Mouse (Mus musculus) left cerebral cortex, adult 2 months (tissue): ENCODE results near the gene Zfhx3. TPM values are rescaled to one million over a fixed set of nuclear protein-coding genes. Genes with fewer than 3 reads are reported as not detected.
A peak's percentile ranks its signal among the peaks of the same experiment; 100 is the strongest.

Source experiments
- DNase-seq, 2 experiments: peaks; one replicate each; pipeline ENCODE4 v3.0.0; 2021 to 2022; ENCODE audit warnings: low spot score in 2 of 2, mixed read lengths in 1 of 2; ENCODE audit errors: extremely low spot score in 1 of 2
- H3K27ac ChIP-seq: fragments of 200-600 bp; 2 replicates; pipeline ENCODE4 v1.8.1; 2022
- H3K4me3 ChIP-seq: fragments of 200-600 bp; 2 replicates; pipeline ENCODE4 v1.8.1; 2022
- CTCF ChIP-seq: fragments of 200-600 bp; IDR thresholded peaks from 2 replicates; pipeline ENCODE4 v1.8.1; 2022; ENCODE audit warnings: antibody characterized with exemption, mild to moderate bottlenecking, moderate library complexity
- intact Hi-C: fragments of 180-260 bp; cut with DNase I; formaldehyde crosslinking; loops from one replicate; pipeline ENCODE4 v1.15.1; 2025
- total RNA-seq, 2 experiments: library from RNA; stranded (reverse); gene quantifications; 2 replicates each; pipeline ENCODE4 v1.2.3; 2021

Zfhx3 gene
- total RNA-seq, 2 experiments from 2014 or later: 5.0 to 5.1 TPM

- Histone ChIP-seq H3K4me3 (no peak overlapping the region), H3K27ac (no peak overlapping the region)
- no peak for DNase-seq
- intact Hi-C loops: no loop called here
- no peak for TF ChIP-seq CTCF
Measured at GRCm38 (mm10) chr8:108552518-108552917, 610.1 kb downstream of the Zfhx3 start.

DNA sequence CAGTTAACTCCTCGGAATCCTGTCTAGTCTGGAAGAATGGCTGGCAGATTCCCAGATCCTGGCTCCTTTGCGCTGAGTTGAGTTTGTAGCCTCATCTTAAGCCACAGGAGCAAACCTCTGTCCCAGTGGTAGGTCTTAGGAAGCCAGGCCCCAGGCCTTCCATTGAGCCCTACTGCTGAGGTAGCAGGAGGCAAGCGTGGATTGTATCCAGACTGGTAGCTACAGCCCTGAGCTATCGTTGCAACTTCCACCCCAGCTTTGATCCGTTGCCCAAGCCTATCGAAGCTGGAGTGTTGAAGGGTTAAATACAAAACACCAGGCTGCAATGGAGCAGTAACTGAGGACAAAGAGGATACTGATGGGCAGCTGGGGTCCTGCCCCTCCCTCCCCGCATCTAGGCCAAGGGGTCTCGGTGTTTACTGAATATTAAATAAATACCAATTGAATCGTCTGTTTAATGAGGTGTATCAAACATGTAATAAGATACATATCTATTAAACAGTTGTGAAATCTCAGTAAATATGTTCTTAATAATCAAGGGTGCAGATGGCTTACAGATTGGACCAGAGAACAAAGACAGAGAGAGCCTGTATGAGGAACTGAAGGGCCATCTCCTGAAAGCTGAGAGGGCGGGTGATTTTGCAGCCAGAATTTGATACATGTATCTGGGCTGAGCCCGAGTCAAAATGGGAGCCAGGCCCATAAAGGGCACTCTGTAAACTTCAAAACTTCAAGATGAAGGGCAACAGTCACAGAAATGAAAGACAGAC is 611.5 kb downstream of the Zfhx3 start:
- no peak overlapping the region for H3K27ac ChIP-seq
- intact Hi-C loops: no loop called here
- no peak for DNase-seq
- H3K4me3 ChIP-seq: no peak overlapping the region
- TF ChIP-seq CTCF: no peak

GRCm38 (mm10) chr8:108554578-108555245 is 612.3 kb downstream of the Zfhx3 start:
- no peak for TF ChIP-seq CTCF
- intact Hi-C loops: no loop called here
- Histone ChIP-seq H3K27ac (no peak overlapping the region), H3K4me3 (no peak overlapping the region)
- no peak for DNase-seq

GRCm38 (mm10) chr8:108563420-108563819 is 621.0 kb downstream of the Zfhx3 start:
- no peak for DNase-seq
- TF ChIP-seq CTCF: no peak
- Histone ChIP-seq H3K4me3 (no peak overlapping the region), H3K27ac (no peak overlapping the region)
- intact Hi-C loops: no loop called here

- intact Hi-C loops: no loop called here
- TF ChIP-seq CTCF: no peak
Measured at GRCm38 (mm10) chr8:108563934-108564564, 621.6 kb downstream of the Zfhx3 start.

GRCm38 (mm10) chr8:108566035-108566434 is 623.6 kb downstream of the Zfhx3 start:
- TF ChIP-seq CTCF: no peak
- intact Hi-C loops: loop anchor here (5.0 kb wide), 1 partner anchor 176 kb away; no protein-coding TSS in a partner anchor
- DNase-seq: peak; percentile 16 to 34
- H3K27ac ChIP-seq: no peak overlapping the region
- no peak overlapping the region for H3K4me3 ChIP-seq

More at GRCm38 (mm10) chr8:108563934-108564564, 621.6 kb downstream of the Zfhx3 start:
- H3K4me3 ChIP-seq: no peak overlapping the region
- no peak for DNase-seq
- H3K27ac ChIP-seq: no peak overlapping the region

DNA sequence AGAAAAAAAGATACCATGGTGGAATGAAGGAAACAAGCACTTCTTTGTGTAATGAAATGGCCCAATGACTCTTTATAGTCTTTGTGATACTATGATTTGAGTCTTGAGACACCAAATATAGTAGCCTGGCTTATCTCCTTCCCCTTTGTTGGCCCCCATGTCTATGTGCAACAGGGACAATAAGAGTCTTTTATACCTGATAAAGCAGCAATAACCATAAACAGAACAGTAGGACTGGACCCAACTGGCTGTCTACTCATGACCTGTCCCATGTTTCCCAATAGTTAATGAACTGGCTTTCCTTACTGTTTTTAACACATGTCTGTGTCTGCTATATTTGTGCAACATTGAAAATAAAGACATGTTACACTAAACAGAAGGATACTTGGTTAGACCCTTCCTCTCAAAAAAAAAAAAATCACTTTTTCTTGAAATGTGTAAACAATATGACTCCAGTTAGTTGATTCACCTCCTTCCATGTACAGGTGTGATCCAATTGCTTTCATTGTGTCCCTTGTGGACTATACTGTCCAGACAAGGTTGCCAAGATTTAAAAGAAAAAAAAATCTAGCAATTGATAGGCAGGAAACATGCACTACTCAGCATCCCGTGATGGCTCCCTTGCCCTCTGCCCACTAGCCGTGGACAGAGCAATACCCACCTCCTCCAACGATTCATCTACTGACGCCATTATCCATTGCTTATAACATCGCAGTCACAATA is 631.0 kb downstream of the Zfhx3 start:
- DNase-seq: no peak
- intact Hi-C loops: no loop called here
- H3K27ac ChIP-seq: no peak overlapping the region
- H3K4me3 ChIP-seq: no peak overlapping the region
- no peak for TF ChIP-seq CTCF

DNA sequence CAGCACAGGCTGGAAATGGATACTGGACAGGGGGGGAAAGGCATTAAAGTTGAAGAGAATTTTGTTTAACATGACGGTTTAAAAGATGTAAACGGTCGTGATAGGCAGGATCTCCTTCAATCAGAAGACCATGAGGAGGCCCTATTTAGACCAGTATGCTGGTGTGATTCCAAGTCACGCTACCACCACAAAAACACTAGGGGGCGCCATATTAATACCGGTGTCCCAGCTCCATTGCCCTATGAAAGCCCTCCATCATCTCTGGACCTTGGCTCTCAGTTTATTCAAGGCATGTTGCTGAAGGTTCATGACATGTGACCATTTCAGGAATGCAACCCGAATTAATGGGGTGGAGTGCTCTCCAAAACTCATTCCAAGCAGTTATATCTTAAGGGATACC is 631.7 kb downstream of the Zfhx3 start:
- Histone ChIP-seq H3K27ac (no peak overlapping the region), H3K4me3 (no peak overlapping the region)
- DNase-seq: peak in 1 of 2 experiments; percentile 12
- peak; percentile 56 for TF ChIP-seq CTCF
- intact Hi-C loops: no loop called here

DNA sequence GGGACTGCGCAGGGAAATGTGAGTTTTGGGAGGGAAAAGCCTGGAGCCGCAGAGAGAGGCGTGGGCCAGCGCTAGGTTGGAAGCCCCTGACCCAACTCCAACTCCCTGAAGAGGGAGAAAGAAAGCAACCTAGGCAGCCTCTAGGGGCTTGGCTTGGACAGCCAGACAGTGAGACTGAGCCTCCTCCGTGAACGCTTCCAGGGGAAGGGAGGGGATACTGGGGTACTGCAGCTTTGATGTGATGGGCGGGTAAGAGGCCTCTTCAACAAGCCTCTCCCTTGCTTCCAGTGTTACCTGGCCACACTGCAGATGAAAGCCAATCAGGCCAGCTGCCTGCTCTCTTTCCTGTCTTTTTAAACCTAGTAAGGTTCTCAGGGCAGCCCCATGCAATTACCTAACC is 635.1 kb downstream of the Zfhx3 start:
- no peak for TF ChIP-seq CTCF
- no peak overlapping the region for H3K4me3 ChIP-seq
- intact Hi-C loops: loop anchor here (5.0 kb wide), 1 partner anchor 335 kb away; no protein-coding TSS in a partner anchor
- no peak for DNase-seq
- H3K27ac ChIP-seq: no peak overlapping the region

DNA sequence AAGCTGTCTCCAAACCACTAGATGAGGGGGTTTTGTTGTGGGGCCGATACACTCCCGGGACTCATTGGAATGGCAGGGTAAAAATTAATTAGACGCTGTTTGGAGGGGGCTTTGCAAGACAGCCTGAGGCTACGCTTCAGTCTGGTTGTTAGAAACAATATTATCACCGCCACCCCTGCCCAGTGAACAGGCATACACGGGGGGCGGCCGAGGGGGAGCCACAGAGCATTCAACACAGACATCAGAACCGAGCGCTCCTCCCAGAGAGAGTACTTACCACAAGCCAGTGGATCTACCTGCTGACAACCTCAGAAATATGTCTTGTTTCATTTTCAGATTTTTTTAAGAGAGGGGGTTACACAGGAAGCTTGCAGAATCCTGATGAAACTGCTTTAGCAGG is 635.9 kb downstream of the Zfhx3 start:
- TF ChIP-seq CTCF: no peak
- no peak overlapping the region for H3K4me3 ChIP-seq
- no peak overlapping the region for H3K27ac ChIP-seq
- no peak for DNase-seq
- intact Hi-C loops: loop anchor here (5.0 kb wide), 1 partner anchor 334 kb away; no protein-coding TSS in a partner anchor

DNA sequence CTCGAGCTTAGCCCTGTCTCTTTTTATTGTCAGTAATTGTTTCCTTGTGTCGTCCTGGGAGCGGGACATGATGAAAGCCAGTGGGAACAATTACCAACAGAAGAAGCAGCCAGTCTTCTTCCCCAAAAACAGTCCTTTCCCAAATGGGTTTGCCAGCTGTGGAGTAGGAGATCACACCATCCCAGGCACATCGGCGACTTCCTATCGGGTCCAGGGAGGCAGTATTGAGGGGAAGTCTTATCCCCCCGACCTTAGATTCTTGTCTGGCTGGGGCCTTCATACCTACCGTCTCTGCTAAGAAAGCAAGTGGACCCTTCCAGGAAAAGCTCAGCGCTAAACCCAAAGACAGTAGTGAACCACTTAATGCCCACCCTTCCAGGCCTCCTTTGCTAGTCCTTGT is 637.4 kb downstream of the Zfhx3 start:
- Histone ChIP-seq H3K27ac (no peak overlapping the region), H3K4me3 (no peak overlapping the region)
- TF ChIP-seq CTCF: no peak
- DNase-seq: no peak
- intact Hi-C loops: loop anchor here (5.0 kb wide), 1 partner anchor 332 kb away; no protein-coding TSS in a partner anchor

- intact Hi-C loops: no loop called here
- TF ChIP-seq CTCF: no peak
- Histone ChIP-seq H3K27ac (no peak overlapping the region), H3K4me3 (no peak overlapping the region)
- no peak for DNase-seq
Measured at GRCm38 (mm10) chr8:108580364-108580763, 637.9 kb downstream of the Zfhx3 start.
